Mouse (Mus musculus): ENCODE measurements around the gene Krt26. TPM values are rescaled to one million over a fixed set of nuclear protein-coding genes. Genes with fewer than 3 reads are reported as not detected.

Krt26 gene
- polyA plus RNA-seq (2015; fragmentation: Nextera tagmentation; extraction: Ambion mirVana): not detected in 2 replicates

DNA sequence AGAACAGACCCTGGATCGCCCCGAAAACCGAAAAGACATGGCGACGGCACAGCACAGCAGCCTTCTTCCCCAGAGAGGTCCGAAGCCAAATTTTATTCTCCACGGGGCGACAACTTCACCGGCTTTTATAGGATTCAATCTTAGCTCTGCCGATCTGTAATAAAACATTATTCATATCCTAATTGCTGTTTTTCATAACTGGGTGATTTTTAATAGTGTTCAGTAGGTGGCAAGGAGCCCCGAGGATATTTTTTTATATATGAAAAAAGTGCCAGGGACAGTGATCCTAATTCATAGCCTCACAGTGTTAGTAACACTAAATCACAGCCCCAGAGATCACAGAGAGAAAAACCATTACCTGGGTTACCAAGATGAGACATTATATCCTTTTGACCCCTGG, at the start of gene Krt26:
Krt26 (minus strand) TSS at position 101 of the 400 bp plus-strand sequence.
- H3K9ac ChIP-seq (ENCODE audit: low read depth, low read length): no peak within 1 kb of the TSS
- H3K27me3 ChIP-seq (ENCODE audit: control insufficient read depth, insufficient read depth, low read depth, low read length): no peaks in the 10 kb centered on the region
- no peaks in the 10 kb centered on the region for H3K4me1 ChIP-seq (ENCODE audit: control insufficient read depth, low read depth, low read length)
- no peak for ATAC-seq (ENCODE audit: low read depth)
- no peaks in the 10 kb centered on the region for H3K36me3 ChIP-seq (ENCODE audit: control insufficient read depth, insufficient read depth)
- no peaks in the 10 kb centered on the region for H3K9me3 ChIP-seq (replicated peaks; ENCODE audit: control insufficient read depth, low read length)
- no peak within 1 kb of the TSS for H3K4me2 ChIP-seq (ENCODE audit: low read depth, low read length)
- H3K4me3 ChIP-seq (ENCODE audit: low read depth, low read length): no peak within 1 kb of the TSS
- 71% methylated on average over 11 of the region's 11 CpGs for WGBS (ENCODE audit: insufficient replicate concordance)
- H3K27ac ChIP-seq (ENCODE audit: low read length): no peak within 1 kb of the TSS

- Histone ChIP-seq H3K36me3 (ENCODE audit: control insufficient read depth, insufficient read depth) (no peaks in the 10 kb centered on the region), H3K27me3 (ENCODE audit: control insufficient read depth, insufficient read depth, low read depth, low read length) (no peaks in the 10 kb centered on the region), H3K4me1 (ENCODE audit: control insufficient read depth, low read depth, low read length) (no peaks in the 10 kb centered on the region; the same call in 1 of the 2 replicates), H3K9me3 (replicated peaks; ENCODE audit: control insufficient read depth, low read length) (no peaks in the 10 kb centered on the region), H3K4me2 (ENCODE audit: low read depth, low read length) (peak overlapping the region; percentile 71), H3K27ac (ENCODE audit: low read length) (peak overlapping the region; percentile 89), H3K9ac (ENCODE audit: low read depth, low read length) (peak overlapping the region; percentile 55), H3K4me3 (ENCODE audit: low read depth, low read length) (peak overlapping the region; percentile 64)
- 2% methylated on average over 71 of the region's 71 CpGs for WGBS (ENCODE audit: insufficient replicate concordance)
- ATAC-seq (ENCODE audit: low read depth): peak; percentile 83
Measured at GRCm38 (mm10) chr11:99385813-99386721, 48.3 kb upstream of the Krt26 start.

DNA sequence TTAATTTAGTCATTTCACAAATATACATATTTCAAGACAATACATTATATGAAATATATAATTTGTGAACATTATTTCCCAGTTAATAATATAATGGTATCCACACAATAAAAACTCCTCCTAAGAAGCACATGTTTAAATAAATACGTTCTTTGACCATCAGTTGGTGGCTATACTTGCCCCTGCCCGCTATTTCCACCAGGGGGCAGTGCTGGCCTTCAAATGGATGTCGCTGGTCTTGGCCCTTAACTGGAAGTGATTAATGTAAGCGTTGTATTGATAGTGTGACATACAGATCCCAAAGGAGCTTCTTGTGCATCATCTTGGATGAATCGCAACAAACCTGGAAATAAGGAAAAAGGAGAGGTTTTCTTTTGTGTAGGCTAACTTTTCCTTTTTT, 41.8 kb upstream of the Krt26 start:
- H3K27ac ChIP-seq (ENCODE audit: low read length): no peak overlapping the region
- H3K36me3 ChIP-seq (ENCODE audit: control insufficient read depth, insufficient read depth): no peaks in the 10 kb centered on the region
- H3K4me3 ChIP-seq (ENCODE audit: low read depth, low read length): no peak overlapping the region
- 9% methylated on average over 5 of the region's 5 CpGs for WGBS (ENCODE audit: insufficient replicate concordance)
- no peak overlapping the region for H3K4me2 ChIP-seq (ENCODE audit: low read depth, low read length)
- H3K4me1 ChIP-seq (ENCODE audit: control insufficient read depth, low read depth, low read length): no peaks in the 10 kb centered on the region
- no peaks in the 10 kb centered on the region for H3K27me3 ChIP-seq (ENCODE audit: control insufficient read depth, insufficient read depth, low read depth, low read length)
- ATAC-seq (ENCODE audit: low read depth): no peak
- H3K9ac ChIP-seq (ENCODE audit: low read depth, low read length): no peak overlapping the region
- no peaks in the 10 kb centered on the region for H3K9me3 ChIP-seq (replicated peaks; ENCODE audit: control insufficient read depth, low read length)

- H3K4me3 ChIP-seq (ENCODE audit: low read depth, low read length): no peak within 1 kb of the TSS
- no peaks in the 10 kb centered on the region for H3K27me3 ChIP-seq (ENCODE audit: control insufficient read depth, insufficient read depth, low read depth, low read length)
- H3K9me3 ChIP-seq (replicated peaks; ENCODE audit: control insufficient read depth, low read length): no peaks in the 10 kb centered on the region
- H3K36me3 ChIP-seq (ENCODE audit: control insufficient read depth, insufficient read depth): no peaks in the 10 kb centered on the region
- no peak within 1 kb of the TSS for H3K9ac ChIP-seq (ENCODE audit: low read depth, low read length)
- WGBS (ENCODE audit: insufficient replicate concordance): 69% methylated on average over 13 of the region's 13 CpGs
- no peaks in the 10 kb centered on the region for H3K4me1 ChIP-seq (ENCODE audit: control insufficient read depth, low read depth, low read length)
- no peak within 1 kb of the TSS for H3K4me2 ChIP-seq (ENCODE audit: low read depth, low read length)
- no peak within 1 kb of the TSS for H3K27ac ChIP-seq (ENCODE audit: low read length)
- no peak for ATAC-seq (ENCODE audit: low read depth)
Measured at GRCm38 (mm10) chr11:99374803-99375202, 37.0 kb upstream of the Krt26 start, which contains the start of gene Krt28. Gene Krt28, minus strand, starts transcription at chr11:99374903.

GRCm38 (mm10) chr11:99369853-99370451, 32.2 kb upstream of the Krt26 start:
- H3K9ac ChIP-seq (ENCODE audit: low read depth, low read length): no peak overlapping the region
- H3K9me3 ChIP-seq (replicated peaks; ENCODE audit: control insufficient read depth, low read length): no peaks in the 10 kb centered on the region
- no peaks in the 10 kb centered on the region for H3K27me3 ChIP-seq (ENCODE audit: control insufficient read depth, insufficient read depth, low read depth, low read length)
- no peak overlapping the region for H3K4me2 ChIP-seq (ENCODE audit: low read depth, low read length)
- H3K4me1 ChIP-seq (ENCODE audit: control insufficient read depth, low read depth, low read length): no peaks in the 10 kb centered on the region
- WGBS (ENCODE audit: insufficient replicate concordance): 62% methylated on average over 8 of the region's 8 CpGs
- no peak overlapping the region for H3K4me3 ChIP-seq (ENCODE audit: low read depth, low read length)
- ATAC-seq (ENCODE audit: low read depth): no peak
- no peaks in the 10 kb centered on the region for H3K36me3 ChIP-seq (ENCODE audit: control insufficient read depth, insufficient read depth)
- no peak overlapping the region for H3K27ac ChIP-seq (ENCODE audit: low read length)

DNA sequence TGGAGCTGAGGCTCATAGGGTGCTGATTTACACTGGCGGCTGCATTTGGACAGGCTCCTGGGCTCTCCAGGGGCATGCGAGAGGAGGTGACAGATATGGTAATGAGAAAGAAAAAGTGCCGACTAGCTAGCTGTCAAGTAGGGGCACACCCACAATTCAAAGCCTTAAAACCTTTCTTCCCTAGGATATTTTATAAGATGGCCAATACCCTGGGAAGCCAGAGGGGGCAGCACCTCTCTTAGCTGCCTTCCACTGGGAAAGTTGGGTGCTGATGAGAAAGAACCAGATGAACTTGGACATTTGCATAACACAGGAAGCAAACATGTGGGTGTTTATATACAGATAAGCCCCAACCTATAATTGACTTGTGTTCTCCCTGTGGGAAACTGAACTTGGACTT, 31.5 kb upstream of the Krt26 start:
- Histone ChIP-seq H3K9ac (ENCODE audit: low read depth, low read length) (no peak overlapping the region), H3K4me2 (ENCODE audit: low read depth, low read length) (no peak overlapping the region), H3K27ac (ENCODE audit: low read length) (no peak overlapping the region), H3K27me3 (ENCODE audit: control insufficient read depth, insufficient read depth, low read depth, low read length) (no peaks in the 10 kb centered on the region), H3K4me1 (ENCODE audit: control insufficient read depth, low read depth, low read length) (no peaks in the 10 kb centered on the region), H3K9me3 (replicated peaks; ENCODE audit: control insufficient read depth, low read length) (no peaks in the 10 kb centered on the region), H3K4me3 (ENCODE audit: low read depth, low read length) (no peak overlapping the region), H3K36me3 (ENCODE audit: control insufficient read depth, insufficient read depth) (no peaks in the 10 kb centered on the region)
- 19% methylated on average over 3 of the region's 3 CpGs for whole genome bisulfite sequencing (ENCODE audit: insufficient replicate concordance)
- no peak for ATAC-seq (ENCODE audit: low read depth)

- no peaks in the 10 kb centered on the region for H3K27me3 ChIP-seq (ENCODE audit: control insufficient read depth, insufficient read depth, low read depth, low read length)
- H3K9me3 ChIP-seq (replicated peaks; ENCODE audit: control insufficient read depth, low read length): no peaks in the 10 kb centered on the region
- no peak overlapping the region for H3K9ac ChIP-seq (ENCODE audit: low read depth, low read length)
- H3K4me1 ChIP-seq (ENCODE audit: control insufficient read depth, low read depth, low read length): no peaks in the 10 kb centered on the region
- H3K4me2 ChIP-seq (ENCODE audit: low read depth, low read length): no peak overlapping the region
- ATAC-seq (ENCODE audit: low read depth): no peak
- no peaks in the 10 kb centered on the region for H3K36me3 ChIP-seq (ENCODE audit: control insufficient read depth, insufficient read depth)
- H3K27ac ChIP-seq (ENCODE audit: low read length): no peak overlapping the region
- 36% methylated on average over 10 of the region's 10 CpGs for WGBS (ENCODE audit: insufficient replicate concordance)
- H3K4me3 ChIP-seq (ENCODE audit: low read depth, low read length): no peak overlapping the region
Measured at GRCm38 (mm10) chr11:99366791-99367190, 29.0 kb upstream of the Krt26 start.

GRCm38 (mm10) chr11:99364412-99364811, 26.6 kb upstream of the Krt26 start:
- 19% methylated on average over 9 of the region's 9 CpGs for WGBS (ENCODE audit: insufficient replicate concordance)
- Histone ChIP-seq H3K36me3 (ENCODE audit: control insufficient read depth, insufficient read depth) (no peaks in the 10 kb centered on the region), H3K27me3 (ENCODE audit: control insufficient read depth, insufficient read depth, low read depth, low read length) (no peaks in the 10 kb centered on the region), H3K4me2 (ENCODE audit: low read depth, low read length) (no peak overlapping the region), H3K9ac (ENCODE audit: low read depth, low read length) (no peak overlapping the region), H3K27ac (ENCODE audit: low read length) (no peak overlapping the region), H3K4me3 (ENCODE audit: low read depth, low read length) (no peak overlapping the region), H3K4me1 (ENCODE audit: control insufficient read depth, low read depth, low read length) (no peaks in the 10 kb centered on the region), H3K9me3 (replicated peaks; ENCODE audit: control insufficient read depth, low read length) (no peaks in the 10 kb centered on the region)
- no peak for ATAC-seq (ENCODE audit: low read depth)

DNA sequence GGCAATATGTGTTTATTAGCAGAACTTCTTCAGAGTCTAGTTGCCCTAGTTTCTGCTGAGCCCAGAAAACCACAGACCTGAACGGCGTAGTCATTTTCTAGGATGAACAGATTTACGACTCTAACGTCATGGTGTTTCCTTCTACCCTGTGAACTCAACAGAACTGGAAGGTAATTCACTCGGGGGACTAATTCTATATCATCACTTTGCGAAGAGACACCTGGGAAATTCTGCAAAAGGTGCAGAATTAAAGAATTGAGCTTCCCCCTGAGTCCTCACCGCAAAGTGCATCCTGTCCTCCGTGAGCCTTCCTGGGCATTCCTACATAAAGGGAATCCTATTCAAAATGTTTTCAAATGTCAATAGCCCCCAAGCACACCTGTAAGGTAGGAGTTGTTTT, 23.7 kb upstream of the Krt26 start:
- Histone ChIP-seq H3K4me1 (ENCODE audit: control insufficient read depth, low read depth, low read length) (no peaks in the 10 kb centered on the region), H3K9me3 (replicated peaks; ENCODE audit: control insufficient read depth, low read length) (no peaks in the 10 kb centered on the region), H3K27me3 (ENCODE audit: control insufficient read depth, insufficient read depth, low read depth, low read length) (no peaks in the 10 kb centered on the region), H3K27ac (ENCODE audit: low read length) (no peak overlapping the region), H3K9ac (ENCODE audit: low read depth, low read length) (no peak overlapping the region), H3K4me2 (ENCODE audit: low read depth, low read length) (no peak overlapping the region), H3K36me3 (ENCODE audit: control insufficient read depth, insufficient read depth) (no peaks in the 10 kb centered on the region), H3K4me3 (ENCODE audit: low read depth, low read length) (no peak overlapping the region)
- WGBS (ENCODE audit: insufficient replicate concordance): 48% methylated on average over 8 of the region's 8 CpGs
- ATAC-seq (ENCODE audit: low read depth): no peak

All from liver, embryonic 16.5 days (tissue).